Mouse (Mus musculus): Measurements from ENCODE around the gene Fgf22. TPM values are rescaled to one million over a fixed set of nuclear protein-coding genes. Genes with fewer than 3 reads are reported as not detected.

Gene Fgf22
- polyA plus RNA-seq, 1 experiment from 2014 or later: 0.31 TPM

- Histone ChIP-seq H3K4me3 (replicated peaks) (no peak overlapping the region), H3K9ac (no peak overlapping the region), H3K4me2 (no peak overlapping the region), H3K9me3 (no peaks in the 10 kb centered on the region), H3K27me3 (replicated peaks) (no peaks in the 10 kb centered on the region), H3K27ac (no peak overlapping the region), H3K4me1 (peaks cover 38% of the 10 kb centered on the region), H3K36me3 (no peaks in the 10 kb centered on the region)
- ATAC-seq (ENCODE audit: insufficient read depth, low FRiP score, low read depth): no peak
- WGBS: 85% methylated on average over 12 of the region's 12 CpGs
Observed at GRCm38 (mm10) chr10:79798289-79798928, 43.5 kb downstream of the Fgf22 start.

- Histone ChIP-seq H3K9me3 (no peaks in the 10 kb centered on the region), H3K36me3 (no peaks in the 10 kb centered on the region), H3K27me3 (replicated peaks) (no peaks in the 10 kb centered on the region), H3K9ac (no peak overlapping the region), H3K4me1 (peaks cover 26% of the 10 kb centered on the region), H3K4me3 (replicated peaks) (no peak overlapping the region), H3K27ac (no peak overlapping the region), H3K4me2 (no peak overlapping the region)
- ATAC-seq (ENCODE audit: insufficient read depth, low FRiP score, low read depth): no peak
- WGBS: 68% methylated on average over 11 of the region's 11 CpGs
Observed at GRCm38 (mm10) chr10:79800508-79800907, 45.6 kb downstream of the Fgf22 start.

GRCm38 (mm10) chr10:79801837-79802236 is 47.0 kb downstream of the Fgf22 start:
- Histone ChIP-seq H3K4me2 (no peak overlapping the region), H3K27ac (no peak overlapping the region), H3K27me3 (replicated peaks) (no peaks in the 10 kb centered on the region), H3K4me1 (peaks cover 29% of the 10 kb centered on the region), H3K9ac (no peak overlapping the region), H3K9me3 (no peaks in the 10 kb centered on the region), H3K36me3 (no peaks in the 10 kb centered on the region), H3K4me3 (replicated peaks) (no peak overlapping the region)
- ATAC-seq (ENCODE audit: insufficient read depth, low FRiP score, low read depth): no peak
- WGBS: 54% methylated on average over 3 of the region's 3 CpGs

- H3K27me3 ChIP-seq (replicated peaks): no peaks in the 10 kb centered on the region
- ATAC-seq (ENCODE audit: insufficient read depth, low FRiP score, low read depth): no peak
- no peak overlapping the region for H3K9ac ChIP-seq
- no peak overlapping the region for H3K4me3 ChIP-seq (replicated peaks)
- H3K4me2 ChIP-seq: peak overlapping the region; percentile 3; the same call in 1 of the 2 replicates
- no peaks in the 10 kb centered on the region for H3K9me3 ChIP-seq
- H3K4me1 ChIP-seq: peaks cover 28% of the 10 kb centered on the region
- 45% methylated on average over 11 of the region's 11 CpGs for WGBS
- no peak overlapping the region for H3K27ac ChIP-seq
- H3K36me3 ChIP-seq: no peaks in the 10 kb centered on the region
Observed at GRCm38 (mm10) chr10:79802331-79802971, 47.6 kb downstream of the Fgf22 start.

- 23% methylated on average over 29 of the region's 29 CpGs for WGBS
- peak overlapping the region; percentile 26; the same call in 1 of the 2 replicates for H3K4me2 ChIP-seq
Observed at GRCm38 (mm10) chr10:79803716-79804323, 48.9 kb downstream of the Fgf22 start.

GRCm38 (mm10) chr10:79805636-79806035 is 50.8 kb downstream of the Fgf22 start:
- Histone ChIP-seq H3K27me3 (replicated peaks) (no peaks in the 10 kb centered on the region), H3K9me3 (no peaks in the 10 kb centered on the region), H3K4me2 (no peak overlapping the region), H3K4me1 (peaks cover 29% of the 10 kb centered on the region), H3K27ac (no peak overlapping the region), H3K4me3 (replicated peaks) (no peak overlapping the region), H3K9ac (no peak overlapping the region), H3K36me3 (peaks cover 4% of the 10 kb centered on the region)
- WGBS: 44% methylated on average over 11 of the region's 11 CpGs
- ATAC-seq (ENCODE audit: insufficient read depth, low FRiP score, low read depth): no peak

More at GRCm38 (mm10) chr10:79803716-79804323, 48.9 kb downstream of the Fgf22 start:
- H3K4me3 ChIP-seq (replicated peaks): no peak overlapping the region
- 0 out of 2 replicates have a peak overlapping the region, but pooled peaks have one; percentile 36 for H3K27ac ChIP-seq
- no peaks in the 10 kb centered on the region for H3K36me3 ChIP-seq
- H3K9me3 ChIP-seq: no peaks in the 10 kb centered on the region
- peaks cover 29% of the 10 kb centered on the region for H3K4me1 ChIP-seq
- no peaks in the 10 kb centered on the region for H3K27me3 ChIP-seq (replicated peaks)
- no peak overlapping the region for H3K9ac ChIP-seq
- peak; percentile 28; the same call in 1 of the 2 replicates for ATAC-seq (ENCODE audit: insufficient read depth, low FRiP score, low read depth)

GRCm38 (mm10) chr10:79806331-79806730 is 51.5 kb downstream of the Fgf22 start:
- Histone ChIP-seq H3K4me3 (replicated peaks) (no peak overlapping the region), H3K36me3 (peaks cover 7% of the 10 kb centered on the region), H3K9me3 (no peaks in the 10 kb centered on the region), H3K27me3 (replicated peaks) (no peaks in the 10 kb centered on the region), H3K4me2 (no peak overlapping the region), H3K9ac (no peak overlapping the region), H3K27ac (no peak overlapping the region), H3K4me1 (peaks cover 29% of the 10 kb centered on the region)
- no peak for ATAC-seq (ENCODE audit: insufficient read depth, low FRiP score, low read depth)
- 84% methylated on average over 9 of the region's 9 CpGs for WGBS

- H3K27ac ChIP-seq: no peak overlapping the region
Observed at GRCm38 (mm10) chr10:79806972-79807371, 52.1 kb downstream of the Fgf22 start.

GRCm38 (mm10) chr10:79807826-79808225 is 53.0 kb downstream of the Fgf22 start:
- peaks cover 7% of the 10 kb centered on the region for H3K36me3 ChIP-seq
- 0 out of 2 replicates have a peak overlapping the region, but pooled peaks have one; percentile 33 for H3K27ac ChIP-seq
- H3K9ac ChIP-seq: no peak overlapping the region
- WGBS: 72% methylated on average over 11 of the region's 11 CpGs
- no peaks in the 10 kb centered on the region for H3K9me3 ChIP-seq
- H3K4me2 ChIP-seq: no peak overlapping the region
- H3K27me3 ChIP-seq (replicated peaks): no peaks in the 10 kb centered on the region
- peaks cover 19% of the 10 kb centered on the region for H3K4me1 ChIP-seq
- H3K4me3 ChIP-seq (replicated peaks): no peak overlapping the region
- ATAC-seq (ENCODE audit: insufficient read depth, low FRiP score, low read depth): no peak

More at GRCm38 (mm10) chr10:79806972-79807371, 52.1 kb downstream of the Fgf22 start:
- peak; percentile 47; the same call in 1 of the 2 replicates for ATAC-seq (ENCODE audit: insufficient read depth, low FRiP score, low read depth)
- H3K4me1 ChIP-seq: peaks cover 28% of the 10 kb centered on the region
- 77% methylated on average over 10 of the region's 10 CpGs for WGBS
- peaks cover 7% of the 10 kb centered on the region for H3K36me3 ChIP-seq
- no peaks in the 10 kb centered on the region for H3K9me3 ChIP-seq
- no peak overlapping the region for H3K4me3 ChIP-seq (replicated peaks)
- no peak overlapping the region for H3K4me2 ChIP-seq
- H3K27me3 ChIP-seq (replicated peaks): no peaks in the 10 kb centered on the region
- H3K9ac ChIP-seq: no peak overlapping the region

Other genes starting within 250 kb of the Fgf22 start
- 69.7 and 70.6 TPM in 2 replicates for gene Plpp2, start 221.3 kb upstream of the Fgf22 start, polyA plus RNA-seq (2015; fragmentation: Nextera tagmentation; extraction: Ambion mirVana)
- 49.2 and 50.1 TPM in 2 replicates for gene Mier2, start 199.9 kb upstream of the Fgf22 start, polyA plus RNA-seq (2015; fragmentation: Nextera tagmentation; extraction: Ambion mirVana)
- gene Theg, start 167.7 kb upstream of the Fgf22 start, polyA plus RNA-seq (2015; fragmentation: Nextera tagmentation; extraction: Ambion mirVana): not detected in 2 replicates
- gene C2cd4c, start 141.1 kb upstream of the Fgf22 start, polyA plus RNA-seq (2015; fragmentation: Nextera tagmentation; extraction: Ambion mirVana): 0.08 and 0.14 TPM in 2 replicates
- gene Shc2, start 117.2 kb upstream of the Fgf22 start, polyA plus RNA-seq (2015; fragmentation: Nextera tagmentation; extraction: Ambion mirVana): 9.1 and 10.6 TPM in 2 replicates
- not detected in 2 replicates for gene Odf3l2, start 109.3 kb upstream of the Fgf22 start, polyA plus RNA-seq (2015; fragmentation: Nextera tagmentation; extraction: Ambion mirVana)
- gene Madcam1, start 90.5 kb upstream of the Fgf22 start, polyA plus RNA-seq (2015; fragmentation: Nextera tagmentation; extraction: Ambion mirVana): 36.4 and 41.1 TPM in 2 replicates
- 58.2 and 59.3 TPM in 2 replicates for gene Tpgs1, start 85.7 kb upstream of the Fgf22 start, polyA plus RNA-seq (2015; fragmentation: Nextera tagmentation; extraction: Ambion mirVana)
- gene Cdc34, start 72.9 kb upstream of the Fgf22 start, polyA plus RNA-seq (2015; fragmentation: Nextera tagmentation; extraction: Ambion mirVana): 107 and 108 TPM in 2 replicates
- 0.40 and 0.57 TPM in 2 replicates for gene Gzmm, start 66.1 kb upstream of the Fgf22 start, polyA plus RNA-seq (2015; fragmentation: Nextera tagmentation; extraction: Ambion mirVana)
- gene Bsg, start 50.6 kb upstream of the Fgf22 start, polyA plus RNA-seq (2015; fragmentation: Nextera tagmentation; extraction: Ambion mirVana): 1,050 and 1,128 TPM in 2 replicates
- gene Hcn2, start 38.4 kb upstream of the Fgf22 start, polyA plus RNA-seq (2015; fragmentation: Nextera tagmentation; extraction: Ambion mirVana): 0.08 and 0.14 TPM in 2 replicates
- gene Polrmt, start 8.5 kb upstream of the Fgf22 start, polyA plus RNA-seq (2015; fragmentation: Nextera tagmentation; extraction: Ambion mirVana): 33.9 and 38.7 TPM in 2 replicates
- 87.8 and 88.1 TPM in 2 replicates for gene Rnf126, start 11.9 kb downstream of the Fgf22 start, polyA plus RNA-seq (2015; fragmentation: Nextera tagmentation; extraction: Ambion mirVana)
- 14.8 and 15.5 TPM in 2 replicates for gene Fstl3, start 22.2 kb downstream of the Fgf22 start, polyA plus RNA-seq (2015; fragmentation: Nextera tagmentation; extraction: Ambion mirVana)
- gene Prss57, start 35.9 kb downstream of the Fgf22 start, polyA plus RNA-seq (2015; fragmentation: Nextera tagmentation; extraction: Ambion mirVana): 0.23 and 0.31 TPM in 2 replicates
- 53.3 and 54.1 TPM in 2 replicates for gene Palm, start 38.5 kb downstream of the Fgf22 start, polyA plus RNA-seq (2015; fragmentation: Nextera tagmentation; extraction: Ambion mirVana)
- gene Misp, start 65.9 kb downstream of the Fgf22 start, polyA plus RNA-seq (2015; fragmentation: Nextera tagmentation; extraction: Ambion mirVana): 50.0 and 67.2 TPM in 2 replicates
- gene Ptbp1, start 99.4 kb downstream of the Fgf22 start, polyA plus RNA-seq (2015; fragmentation: Nextera tagmentation; extraction: Ambion mirVana): 295 and 299 TPM in 2 replicates
- 5.2 and 10.6 TPM in 2 replicates for gene Prtn3, start 119.4 kb downstream of the Fgf22 start, polyA plus RNA-seq (2015; fragmentation: Nextera tagmentation; extraction: Ambion mirVana)
- 32.9 and 36.1 TPM in 2 replicates for gene Plppr3, start 119.6 kb downstream of the Fgf22 start, polyA plus RNA-seq (2015; fragmentation: Nextera tagmentation; extraction: Ambion mirVana)
- 3.8 and 11.1 TPM in 2 replicates for gene Elane, start 131.2 kb downstream of the Fgf22 start, polyA plus RNA-seq (2015; fragmentation: Nextera tagmentation; extraction: Ambion mirVana)
- not detected in 2 replicates for gene Cfd, start 135.8 kb downstream of the Fgf22 start, polyA plus RNA-seq (2015; fragmentation: Nextera tagmentation; extraction: Ambion mirVana)
- 43.6 and 47.8 TPM in 2 replicates for gene Med16, start 153.8 kb downstream of the Fgf22 start, polyA plus RNA-seq (2015; fragmentation: Nextera tagmentation; extraction: Ambion mirVana)
- 4.4 and 13.3 TPM in 2 replicates for gene Gm26602, start 155.8 kb downstream of the Fgf22 start, polyA plus RNA-seq (2015; fragmentation: Nextera tagmentation; extraction: Ambion mirVana)
- 0.83 and 0.94 TPM in 2 replicates for gene Kiss1r, start 161.9 kb downstream of the Fgf22 start, polyA plus RNA-seq (2015; fragmentation: Nextera tagmentation; extraction: Ambion mirVana)
- gene R3hdm4, start 166.1 kb downstream of the Fgf22 start, polyA plus RNA-seq (2015; fragmentation: Nextera tagmentation; extraction: Ambion mirVana): 137 and 140 TPM in 2 replicates
- gene Arid3a, start 172.0 kb downstream of the Fgf22 start, polyA plus RNA-seq (2015; fragmentation: Nextera tagmentation; extraction: Ambion mirVana): 9.8 and 10.0 TPM in 2 replicates
- gene Wdr18, start 205.1 kb downstream of the Fgf22 start, polyA plus RNA-seq (2015; fragmentation: Nextera tagmentation; extraction: Ambion mirVana): 86.0 and 86.2 TPM in 2 replicates
- gene Grin3b, start 215.6 kb downstream of the Fgf22 start, polyA plus RNA-seq (2015; fragmentation: Nextera tagmentation; extraction: Ambion mirVana): 0.27 and 0.34 TPM in 2 replicates
- gene Tmem259, start 229.3 kb downstream of the Fgf22 start, polyA plus RNA-seq (2015; fragmentation: Nextera tagmentation; extraction: Ambion mirVana): 20.6 and 21.3 TPM in 2 replicates
- gene Cnn2, start 233.5 kb downstream of the Fgf22 start, polyA plus RNA-seq (2015; fragmentation: Nextera tagmentation; extraction: Ambion mirVana): 274 and 279 TPM in 2 replicates
- gene Abca7, start 241.4 kb downstream of the Fgf22 start, polyA plus RNA-seq (2015; fragmentation: Nextera tagmentation; extraction: Ambion mirVana): 4.2 and 4.8 TPM in 2 replicates